Mouse (Mus musculus): ENCODE data around the gene Olfr1122. TPM values are rescaled to one million over a fixed set of nuclear protein-coding genes. Genes with fewer than 3 reads are reported as not detected.

The Olfr1122 gene
- polyA plus RNA-seq (2015; fragmentation: Illumina TruSeq; extraction: RNeasy Lipid Tissue Mini Kit (QIAGEN cat#74804); ENCODE audit: insufficient read depth, low replicate concordance), result not detected

DNA sequence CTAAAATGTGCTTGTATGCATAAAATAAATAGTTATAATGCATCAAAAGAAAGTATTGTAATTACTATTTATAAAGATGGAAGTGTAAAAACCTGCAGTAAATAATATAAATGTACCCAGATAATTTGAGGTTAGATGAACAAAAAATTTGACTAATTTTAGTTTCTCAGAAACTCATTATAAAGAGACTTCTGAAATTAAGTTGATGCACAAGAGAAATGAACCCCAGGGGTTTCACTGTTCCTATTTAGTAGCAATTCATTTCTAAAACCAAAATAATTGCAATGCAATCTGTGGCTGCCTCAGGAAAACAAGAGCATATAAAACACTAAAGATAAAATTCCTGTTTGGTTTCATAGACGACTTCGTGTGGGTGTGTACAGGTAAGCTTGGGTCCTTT is at the start of gene Olfr1122:
Gene Olfr1122, plus strand, starts transcription at position 301 of the 400 bp plus-strand sequence.

DNA sequence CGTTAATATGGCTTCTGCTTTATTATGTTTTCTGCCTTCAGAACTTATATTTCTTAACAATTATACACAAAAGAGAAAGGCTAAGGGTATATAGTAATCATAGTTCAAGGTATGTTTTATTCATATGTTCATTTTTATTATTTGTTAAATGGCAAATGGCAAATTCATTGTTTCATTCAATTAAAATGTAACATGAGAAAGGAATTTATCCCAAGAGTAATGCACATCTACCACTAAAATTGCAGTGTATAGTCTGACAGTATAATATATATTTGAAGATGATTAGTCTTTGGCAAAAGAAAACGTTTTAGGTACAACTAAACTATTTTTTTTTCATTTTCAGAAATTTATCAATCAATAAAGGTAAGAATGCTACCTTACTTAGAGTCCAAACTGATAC is 31.1 kb upstream of the Olfr1122 start, which contains the start of gene Olfr1120:
Gene Olfr1120, plus strand, starts transcription at position 301 of the 400 bp plus-strand sequence.

DNA sequence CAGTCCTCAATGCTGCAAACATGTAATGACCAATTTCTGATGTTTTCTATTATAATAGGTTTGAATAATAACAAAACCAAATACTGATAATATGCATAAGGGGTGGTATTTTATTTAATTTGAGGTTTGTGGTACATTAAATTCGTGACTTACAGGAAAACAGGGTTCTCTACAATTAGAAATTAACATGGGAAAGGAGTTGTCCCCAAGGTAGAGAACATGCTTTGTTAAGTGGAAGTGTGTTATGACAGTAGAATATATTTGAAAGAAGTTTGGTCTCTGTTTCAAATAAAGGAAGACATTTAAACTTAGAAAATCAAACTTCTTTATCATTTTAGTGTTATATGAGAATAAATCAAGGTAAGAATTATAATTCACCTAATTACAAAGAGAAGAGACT is 16.1 kb upstream of the Olfr1122 start, which contains the start of gene Olfr1121:
Gene Olfr1121, plus strand, starts transcription at position 301 of the 400 bp plus-strand sequence.

DNA sequence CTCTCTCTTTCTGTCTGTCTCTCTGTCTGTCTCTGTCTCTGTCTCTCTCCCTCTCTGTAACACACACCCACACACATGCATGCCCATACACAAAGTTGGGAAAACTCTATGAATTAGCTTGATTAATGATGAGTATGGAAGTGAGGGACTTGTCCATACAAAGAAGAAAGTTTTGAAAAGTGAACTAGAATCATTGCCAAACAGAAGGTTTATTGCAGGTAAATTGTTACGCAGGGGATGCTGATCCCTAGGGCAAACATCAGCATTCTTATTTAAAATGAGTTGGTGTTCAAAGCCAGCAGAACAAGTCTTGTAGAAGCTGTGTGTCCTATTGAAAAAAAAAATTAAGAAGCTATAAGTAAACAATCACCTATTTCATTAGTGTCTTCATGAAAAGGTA is 30.7 kb downstream of the Olfr1122 start, which contains the start of gene Olfr1123:
Gene Olfr1123, plus strand, starts transcription at position 301 of the 400 bp plus-strand sequence.

DNA sequence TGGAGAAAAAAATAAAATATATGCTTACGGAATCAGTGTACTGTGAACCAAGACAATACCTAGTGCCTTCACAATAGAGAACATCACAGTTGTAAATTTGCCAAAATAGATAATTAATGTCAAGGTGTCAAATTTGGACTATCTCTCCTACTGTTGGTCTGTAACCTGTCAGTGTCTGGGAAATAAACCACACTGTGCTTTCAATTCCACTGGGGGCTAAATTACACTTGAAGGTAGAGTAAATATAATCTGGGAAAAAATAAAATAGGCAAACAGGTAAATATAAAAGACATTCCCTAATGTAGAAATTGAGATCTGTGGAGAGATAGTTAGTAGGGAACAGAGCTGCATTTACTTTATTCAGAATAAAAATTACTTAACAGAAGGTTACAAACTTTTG is 44.3 kb downstream of the Olfr1122 start, which contains the start of gene Olfr1124:
Gene Olfr1124, plus strand, starts transcription at position 301 of the 400 bp plus-strand sequence.

Other genes with a start within 250 kb of the Olfr1122 start
- gene Olfr1110, start 245.5 kb upstream of the Olfr1122 start, polyA plus RNA-seq (2015; fragmentation: Illumina TruSeq; extraction: RNeasy Lipid Tissue Mini Kit (QIAGEN cat#74804); ENCODE audit: insufficient read depth, low replicate concordance), result not detected
- not detected for gene Olfr1111, start 233.2 kb upstream of the Olfr1122 start, polyA plus RNA-seq (2015; fragmentation: Illumina TruSeq; extraction: RNeasy Lipid Tissue Mini Kit (QIAGEN cat#74804); ENCODE audit: insufficient read depth, low replicate concordance)
- not detected for gene Olfr1112, start 198.1 kb upstream of the Olfr1122 start, polyA plus RNA-seq (2015; fragmentation: Illumina TruSeq; extraction: RNeasy Lipid Tissue Mini Kit (QIAGEN cat#74804); ENCODE audit: insufficient read depth, low replicate concordance)
- gene Olfr1113, start 176.9 kb upstream of the Olfr1122 start, polyA plus RNA-seq (2015; fragmentation: Illumina TruSeq; extraction: RNeasy Lipid Tissue Mini Kit (QIAGEN cat#74804); ENCODE audit: insufficient read depth, low replicate concordance), result not detected
- gene Olfr1115, start 137.8 kb upstream of the Olfr1122 start, polyA plus RNA-seq (2015; fragmentation: Illumina TruSeq; extraction: RNeasy Lipid Tissue Mini Kit (QIAGEN cat#74804); ENCODE audit: insufficient read depth, low replicate concordance), result not detected
- not detected for gene Olfr1116, start 118.3 kb upstream of the Olfr1122 start, polyA plus RNA-seq (2015; fragmentation: Illumina TruSeq; extraction: RNeasy Lipid Tissue Mini Kit (QIAGEN cat#74804); ENCODE audit: insufficient read depth, low replicate concordance)
- gene Olfr1118, start 78.3 kb upstream of the Olfr1122 start, polyA plus RNA-seq (2015; fragmentation: Illumina TruSeq; extraction: RNeasy Lipid Tissue Mini Kit (QIAGEN cat#74804); ENCODE audit: insufficient read depth, low replicate concordance), result not detected
- gene Olfr1120, start 31.0 kb upstream of the Olfr1122 start, polyA plus RNA-seq (2015; fragmentation: Illumina TruSeq; extraction: RNeasy Lipid Tissue Mini Kit (QIAGEN cat#74804); ENCODE audit: insufficient read depth, low replicate concordance), result not detected
- not detected for gene Olfr1121, start 16.0 kb upstream of the Olfr1122 start, polyA plus RNA-seq (2015; fragmentation: Illumina TruSeq; extraction: RNeasy Lipid Tissue Mini Kit (QIAGEN cat#74804); ENCODE audit: insufficient read depth, low replicate concordance)
- not detected for gene Olfr1123, start 30.8 kb downstream of the Olfr1122 start, polyA plus RNA-seq (2015; fragmentation: Illumina TruSeq; extraction: RNeasy Lipid Tissue Mini Kit (QIAGEN cat#74804); ENCODE audit: insufficient read depth, low replicate concordance)
- not detected for gene Olfr1124, start 44.4 kb downstream of the Olfr1122 start, polyA plus RNA-seq (2015; fragmentation: Illumina TruSeq; extraction: RNeasy Lipid Tissue Mini Kit (QIAGEN cat#74804); ENCODE audit: insufficient read depth, low replicate concordance)
- not detected for gene Olfr1126, start 68.1 kb downstream of the Olfr1122 start, polyA plus RNA-seq (2015; fragmentation: Illumina TruSeq; extraction: RNeasy Lipid Tissue Mini Kit (QIAGEN cat#74804); ENCODE audit: insufficient read depth, low replicate concordance)
- not detected for gene Pramel7, start 111.2 kb downstream of the Olfr1122 start, polyA plus RNA-seq (2015; fragmentation: Illumina TruSeq; extraction: RNeasy Lipid Tissue Mini Kit (QIAGEN cat#74804); ENCODE audit: insufficient read depth, low replicate concordance)
- not detected for gene Pramel6, start 120.7 kb downstream of the Olfr1122 start, polyA plus RNA-seq (2015; fragmentation: Illumina TruSeq; extraction: RNeasy Lipid Tissue Mini Kit (QIAGEN cat#74804); ENCODE audit: insufficient read depth, low replicate concordance)
- gene Olfr153, start 145.9 kb downstream of the Olfr1122 start, polyA plus RNA-seq (2015; fragmentation: Illumina TruSeq; extraction: RNeasy Lipid Tissue Mini Kit (QIAGEN cat#74804); ENCODE audit: insufficient read depth, low replicate concordance), result not detected
- not detected for gene Olfr1128, start 159.7 kb downstream of the Olfr1122 start, polyA plus RNA-seq (2015; fragmentation: Illumina TruSeq; extraction: RNeasy Lipid Tissue Mini Kit (QIAGEN cat#74804); ENCODE audit: insufficient read depth, low replicate concordance)
- gene Olfr1129, start 188.1 kb downstream of the Olfr1122 start, polyA plus RNA-seq (2015; fragmentation: Illumina TruSeq; extraction: RNeasy Lipid Tissue Mini Kit (QIAGEN cat#74804); ENCODE audit: insufficient read depth, low replicate concordance), result not detected
- gene Olfr1130, start 220.4 kb downstream of the Olfr1122 start, polyA plus RNA-seq (2015; fragmentation: Illumina TruSeq; extraction: RNeasy Lipid Tissue Mini Kit (QIAGEN cat#74804); ENCODE audit: insufficient read depth, low replicate concordance), result not detected
- not detected for gene Olfr1131, start 241.3 kb downstream of the Olfr1122 start, polyA plus RNA-seq (2015; fragmentation: Illumina TruSeq; extraction: RNeasy Lipid Tissue Mini Kit (QIAGEN cat#74804); ENCODE audit: insufficient read depth, low replicate concordance)